Mouse (Mus musculus): ENCODE data around the gene Itga3.

Gene Itga3

DNA sequence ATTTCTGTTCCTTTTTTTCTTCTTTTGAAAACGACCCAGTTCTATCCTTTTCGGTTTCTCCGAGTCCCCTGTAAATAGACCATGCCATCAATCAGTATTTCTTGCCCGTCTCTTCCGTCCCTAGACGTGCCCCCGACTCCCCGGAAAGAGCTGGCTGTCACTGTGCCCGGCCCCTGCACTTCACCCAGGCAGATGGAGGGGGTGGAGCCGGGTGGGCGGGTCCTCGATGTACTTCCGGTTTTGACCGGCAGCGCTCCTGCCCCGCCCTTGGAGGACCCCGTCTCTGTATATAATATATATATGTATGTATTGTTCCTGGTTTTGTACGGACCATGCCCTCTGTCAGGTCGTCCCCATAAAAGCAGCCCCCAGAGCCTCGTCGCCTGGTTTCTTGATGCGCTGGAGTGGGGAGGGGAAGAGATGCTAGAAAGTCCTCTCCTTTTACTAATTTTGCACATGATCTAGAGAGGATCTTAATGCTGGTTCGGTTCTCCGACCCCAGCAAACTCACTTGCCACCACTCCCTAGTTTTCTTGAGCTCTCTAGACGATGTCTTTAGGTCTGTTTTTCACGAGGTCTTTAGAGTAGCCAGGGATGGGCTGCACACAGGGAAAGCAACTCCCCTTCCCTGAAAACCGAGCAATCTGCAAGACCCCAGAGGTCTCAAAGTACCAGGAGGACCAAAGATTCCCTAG, 69.9 kb downstream of the Itga3 start:
- CTCF ChIA-PET, result interaction anchor here (0.6 to 0.7 kb wide), 4 partner anchors 11 to 252 kb away, joined by 3 to 4 read pairs (median 3); no protein-coding TSS in a partner anchor

GRCm38 (mm10) chr11:95006038-95006437, 70.6 kb downstream of the Itga3 start:
- CTCF ChIA-PET, result interaction anchor here (0.5 kb wide), 1 partner anchor 685 kb away, joined by 4 read pairs; no protein-coding TSS in a partner anchor

DNA sequence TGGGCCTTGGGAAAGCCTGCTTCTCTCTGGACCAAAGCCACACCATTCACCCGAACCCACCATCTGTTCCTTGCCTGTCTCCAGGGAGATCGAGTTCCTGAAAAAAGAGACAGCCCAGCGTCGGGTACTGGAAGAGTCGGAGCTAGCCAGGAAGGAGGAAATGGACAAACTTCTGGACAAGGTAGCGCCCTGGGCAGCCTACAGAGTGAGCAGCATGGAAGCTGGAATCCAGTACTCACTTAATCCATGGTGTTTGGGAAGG, 71.7 kb downstream of the Itga3 start:
- CTCF ChIA-PET, result no interaction called here

DNA sequence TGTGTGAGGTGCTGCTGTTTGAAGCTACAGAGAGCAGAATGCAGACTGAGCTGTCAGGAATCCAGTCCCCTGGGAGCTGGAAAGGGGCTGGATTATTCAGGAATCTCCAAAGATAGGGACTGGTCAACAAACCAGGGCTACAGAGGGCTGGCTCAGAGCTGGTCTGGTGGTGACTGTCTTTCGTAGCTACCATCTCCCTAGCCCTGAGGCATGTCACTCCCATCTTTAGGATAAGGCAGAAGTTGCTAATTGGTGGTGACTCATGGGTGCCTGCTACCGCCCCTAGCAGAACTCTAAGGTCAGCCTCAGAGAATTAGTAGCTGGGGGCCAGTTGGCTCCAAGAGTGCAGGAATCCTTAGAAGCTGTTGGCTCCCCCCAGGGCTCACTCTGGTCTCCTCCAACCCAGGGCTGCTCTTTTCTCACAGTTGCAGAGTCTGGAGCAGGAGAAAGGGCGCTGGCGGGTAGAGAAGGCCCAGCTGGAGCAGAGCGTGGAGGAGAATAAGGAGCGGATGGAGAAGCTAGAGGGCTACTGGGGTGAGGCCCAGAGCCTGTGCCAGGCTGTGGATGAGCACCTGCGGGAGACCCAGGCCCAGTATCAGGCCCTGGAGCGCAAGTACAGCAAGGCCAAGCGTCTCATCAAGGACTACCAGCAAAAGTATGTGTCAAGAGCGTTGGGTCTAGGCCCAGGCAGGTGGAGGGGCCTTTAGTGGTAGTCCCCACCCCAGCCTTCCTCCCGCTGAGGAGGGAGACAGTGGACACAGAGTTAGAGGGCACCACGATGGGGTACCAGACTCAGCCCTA, 72.3 kb downstream of the Itga3 start:
- CTCF ChIA-PET, result interaction anchor here (0.7 kb wide), 1 partner anchor 45 kb away, joined by 12 read pairs; no protein-coding TSS in a partner anchor

- CTCF ChIA-PET, result interaction anchor here (0.6 kb wide), 1 partner anchor 1354 kb away, joined by 4 read pairs; no protein-coding TSS in a partner anchor
Observed at GRCm38 (mm10) chr11:95002705-95003104, 73.9 kb downstream of the Itga3 start.

DNA sequence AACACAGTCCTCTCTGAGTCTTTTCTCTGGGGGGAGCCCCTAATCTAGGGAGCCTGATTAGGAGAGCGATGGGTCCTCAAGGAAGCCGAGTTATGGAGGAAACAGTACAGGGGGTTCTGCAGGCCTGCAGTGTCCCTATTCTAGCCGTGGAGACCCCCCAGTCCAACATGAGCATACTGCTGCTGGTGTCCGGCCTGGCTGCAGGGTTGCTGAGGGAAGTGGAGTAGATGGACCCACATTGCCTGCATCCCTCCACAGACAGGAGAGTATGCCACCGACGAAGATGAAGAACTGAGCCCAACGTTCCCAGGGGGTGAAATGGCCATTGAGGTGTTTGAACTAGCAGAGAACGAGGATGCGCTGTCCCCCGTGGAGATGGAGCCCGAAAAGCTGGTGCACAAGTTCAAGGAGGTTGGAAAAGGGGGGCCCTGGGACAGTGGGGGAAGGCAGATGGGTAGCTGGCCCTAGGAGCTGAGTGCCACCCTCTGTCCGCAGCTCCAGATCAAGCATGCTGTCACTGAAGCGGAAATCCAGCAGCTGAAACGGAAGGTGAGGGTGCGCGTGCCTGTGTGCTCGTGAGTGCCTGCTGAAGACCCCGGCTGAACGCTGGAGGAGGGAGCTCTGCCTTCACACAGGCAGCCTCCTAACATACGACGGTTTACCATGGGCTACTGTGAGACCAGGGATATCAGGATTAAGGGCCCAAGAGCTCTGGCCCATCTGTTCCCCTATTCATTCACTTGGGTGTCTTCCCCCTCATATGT, 74.8 kb downstream of the Itga3 start:
- CTCF ChIA-PET, result interaction anchor here (0.5 to 1.0 kb wide), 3 partner anchors 11 to 1355 kb away, joined by 3 to 4 read pairs (median 4); partner anchors contain the start of gene Ppp1r9b

- CTCF ChIA-PET, result interaction anchor here (0.5 to 1.1 kb wide), 5 partner anchors 10 to 21 kb away, joined by 3 to 6 read pairs (median 5); partner anchors contain the start of gene Ppp1r9b
Observed at GRCm38 (mm10) chr11:95001058-95001457, 75.5 kb downstream of the Itga3 start.

GRCm38 (mm10) chr11:95000548-95000947, 76.1 kb downstream of the Itga3 start:
- CTCF ChIA-PET, result interaction anchor here (0.6 to 1.1 kb wide), 4 partner anchors 9 to 20 kb away, joined by 4 to 6 read pairs (median 6); partner anchors contain the start of gene Ppp1r9b

GRCm38 (mm10) chr11:95000128-95000527, 76.5 kb downstream of the Itga3 start:
- CTCF ChIA-PET, result interaction anchor here (0.8 to 1.1 kb wide), 2 partner anchors 9 to 11 kb away, joined by 5 to 6 read pairs; partner anchors contain the start of gene Ppp1r9b

DNA sequence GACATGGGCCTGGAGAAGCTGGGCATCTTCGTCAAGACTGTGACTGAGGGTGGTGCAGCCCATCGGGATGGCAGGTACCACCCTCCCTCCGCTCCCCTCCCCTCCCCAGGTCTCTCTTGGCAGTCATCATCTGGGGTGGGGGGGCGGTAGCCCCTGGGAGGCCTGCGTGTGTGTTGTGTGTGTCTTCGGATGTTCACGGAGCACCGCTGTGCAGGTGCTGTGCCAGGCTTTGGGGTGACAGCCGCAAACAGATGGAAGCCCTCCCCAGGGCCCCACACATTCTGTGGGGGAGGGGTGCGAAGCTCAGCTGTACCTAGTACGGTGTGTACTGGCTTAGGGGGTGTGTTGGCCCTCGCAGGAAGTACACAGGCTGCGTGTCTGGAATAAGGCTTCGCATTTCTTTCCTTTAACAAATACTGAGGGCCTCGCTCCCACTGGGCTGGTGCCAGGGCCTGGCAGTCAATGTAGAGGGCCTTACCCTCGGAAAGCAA, 78.5 kb downstream of the Itga3 start:
- CTCF ChIA-PET, result no interaction called here

GRCm38 (mm10) chr11:94997596-94997995, 79.0 kb downstream of the Itga3 start:
- CTCF ChIA-PET, result no interaction called here

- CTCF ChIA-PET, result no interaction called here
Observed at GRCm38 (mm10) chr11:94996984-94997383, 79.6 kb downstream of the Itga3 start.

GRCm38 (mm10) chr11:94996101-94996500, 80.5 kb downstream of the Itga3 start:
- CTCF ChIA-PET, result no interaction called here

- CTCF ChIA-PET, result no interaction called here
Observed at GRCm38 (mm10) chr11:94994947-94995772, 81.4 kb downstream of the Itga3 start.
